Mouse (Mus musculus) layer of hippocampus, adult 9-11 months (tissue): ENCODE results near the gene Gm7682.
"Not testable (repeated sequence)": the region's sequence is repeated elsewhere in the genome, so short reads cannot be mapped to it uniquely, and the experiment has no call there.

ENCODE experiments used
- DNase-seq: peaks from one replicate; pipeline ENCODE4 v3.0.0; 2022

Gm7682 gene

GRCm38 (mm10) chr5:94445484-94445883, at the start of gene Gm7682:
Gene Gm7682, plus strand, starts transcription at chr5:94445784.
- not testable (repeated sequence) for DNase-seq
